Mouse (Mus musculus): ENCODE measurements at regions not wholly inside any gene's neighbourhood (a gene's known extent, or its start where the extent isn't known, plus 50 kb on each side); places are given as distances from the start of the nearest gene placed in this dataset.

DNA sequence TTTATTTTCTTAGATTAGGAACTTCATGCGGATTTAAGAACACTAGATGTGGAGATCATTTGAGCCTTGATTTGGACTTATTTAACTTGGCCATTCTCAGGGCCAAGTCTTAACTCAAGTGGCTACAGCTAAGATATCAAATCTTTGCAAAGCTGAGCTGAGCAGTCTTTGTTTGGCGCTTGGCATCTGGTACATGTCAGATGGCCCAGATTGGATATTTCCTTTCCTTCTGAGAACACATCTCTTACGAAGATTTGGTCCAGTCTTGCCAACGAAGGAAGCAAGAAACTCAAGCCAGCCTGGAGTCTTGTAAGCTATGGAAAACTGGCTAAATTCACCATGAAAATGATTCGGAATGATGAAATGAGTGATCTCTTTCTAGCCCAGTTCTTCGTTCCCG is 59.1 kb upstream of the Cdc42ep3 start:
- DNase-seq (ENCODE audit: low read depth), result no peak

GRCm38 (mm10) chr17:79417953-79418352 is 63.1 kb upstream of the Cdc42ep3 start:
- no peak for DNase-seq (ENCODE audit: low read depth)

DNA sequence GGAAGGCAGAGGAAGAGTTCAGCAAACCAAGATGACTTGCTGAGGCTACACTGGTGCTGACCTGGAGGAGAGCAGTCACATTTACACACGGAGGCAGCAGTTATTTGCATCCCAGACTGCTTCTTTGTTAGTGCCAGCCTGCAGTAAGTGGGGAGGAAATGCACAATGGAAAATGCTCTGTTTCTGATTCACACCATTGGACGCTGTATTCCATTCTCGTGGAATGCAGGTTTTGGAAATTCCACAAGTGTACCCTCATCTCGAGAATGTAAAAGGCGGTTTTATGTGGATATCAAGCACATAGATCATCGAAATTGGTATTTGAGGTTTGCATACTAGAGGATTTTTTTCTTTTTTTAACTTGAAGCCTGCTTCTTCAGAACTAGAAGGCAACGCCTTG is 66.7 kb upstream of the Cdc42ep3 start:
- no peak for DNase-seq (ENCODE audit: low read depth)

DNA sequence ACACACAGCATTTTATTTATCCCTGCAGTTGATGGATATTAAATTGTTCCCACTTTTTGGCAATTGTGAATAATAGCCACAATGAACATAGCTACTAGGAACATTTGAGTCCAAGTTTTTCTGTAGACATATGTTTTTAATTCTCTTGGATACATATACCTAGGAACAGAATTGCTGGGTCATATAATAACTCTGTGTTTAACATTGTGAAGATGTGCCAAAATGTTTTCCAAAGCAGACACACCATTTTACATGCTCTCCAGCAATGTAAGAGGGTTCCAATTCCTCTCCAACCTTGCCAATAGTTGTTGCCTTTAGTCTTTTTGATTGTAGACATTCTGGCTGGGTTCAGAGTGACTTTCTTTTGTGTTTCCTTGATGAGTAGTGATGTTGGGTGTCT is 84.3 kb upstream of the Cdc42ep3 start:
- no peak for DNase-seq (ENCODE audit: low read depth)

DNA sequence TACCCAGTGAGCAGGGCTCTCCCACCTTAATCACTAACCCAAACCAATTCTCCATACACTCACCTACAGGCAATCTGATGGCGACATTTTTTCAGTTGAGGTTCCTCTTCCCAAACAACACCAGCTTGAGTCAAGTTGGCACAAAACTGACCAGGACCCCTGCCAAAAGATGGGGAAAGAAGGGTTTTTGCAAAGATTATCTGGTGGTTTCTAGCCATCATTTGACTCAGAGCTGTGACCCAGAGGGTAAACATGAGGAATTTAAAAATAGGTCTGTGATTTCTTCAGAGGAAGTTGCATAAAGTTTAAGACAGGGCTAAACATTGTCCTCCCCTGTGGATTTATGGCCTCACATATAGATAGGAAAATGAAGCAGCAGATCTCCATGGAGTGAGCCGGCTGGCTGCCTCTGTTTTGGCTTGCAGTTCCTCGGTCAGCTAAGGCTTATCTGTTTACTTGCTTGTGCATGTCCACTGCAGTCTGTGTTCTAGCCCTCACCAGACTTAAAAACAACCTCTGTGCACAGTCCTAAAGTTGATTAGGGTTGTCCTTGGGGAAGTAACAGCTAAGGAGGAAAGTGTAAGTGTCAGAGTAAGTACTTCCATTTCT is 87.7 kb upstream of the Cdc42ep3 start:
- no peak for DNase-seq (ENCODE audit: low read depth)

DNA sequence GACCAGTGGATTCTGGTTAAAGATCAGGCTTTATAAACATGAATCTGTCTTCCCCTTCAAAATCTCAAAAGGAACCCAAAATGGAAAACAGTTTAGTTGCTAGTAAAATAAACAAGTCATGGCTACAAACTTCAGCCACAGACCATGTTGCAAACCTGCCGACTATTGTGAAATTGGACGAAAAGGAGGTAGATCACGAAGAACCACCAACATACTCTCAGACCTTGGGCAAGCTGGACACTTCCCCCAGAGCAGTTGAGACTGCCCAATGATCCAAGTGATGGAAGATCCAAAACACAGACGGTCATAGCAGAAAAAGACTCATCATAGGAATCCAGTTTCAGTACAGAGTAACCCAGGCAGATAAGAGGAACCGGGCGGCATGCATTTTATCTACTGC is 92.3 kb upstream of the Cdc42ep3 start:
- no peak for DNase-seq (ENCODE audit: low read depth)

DNA sequence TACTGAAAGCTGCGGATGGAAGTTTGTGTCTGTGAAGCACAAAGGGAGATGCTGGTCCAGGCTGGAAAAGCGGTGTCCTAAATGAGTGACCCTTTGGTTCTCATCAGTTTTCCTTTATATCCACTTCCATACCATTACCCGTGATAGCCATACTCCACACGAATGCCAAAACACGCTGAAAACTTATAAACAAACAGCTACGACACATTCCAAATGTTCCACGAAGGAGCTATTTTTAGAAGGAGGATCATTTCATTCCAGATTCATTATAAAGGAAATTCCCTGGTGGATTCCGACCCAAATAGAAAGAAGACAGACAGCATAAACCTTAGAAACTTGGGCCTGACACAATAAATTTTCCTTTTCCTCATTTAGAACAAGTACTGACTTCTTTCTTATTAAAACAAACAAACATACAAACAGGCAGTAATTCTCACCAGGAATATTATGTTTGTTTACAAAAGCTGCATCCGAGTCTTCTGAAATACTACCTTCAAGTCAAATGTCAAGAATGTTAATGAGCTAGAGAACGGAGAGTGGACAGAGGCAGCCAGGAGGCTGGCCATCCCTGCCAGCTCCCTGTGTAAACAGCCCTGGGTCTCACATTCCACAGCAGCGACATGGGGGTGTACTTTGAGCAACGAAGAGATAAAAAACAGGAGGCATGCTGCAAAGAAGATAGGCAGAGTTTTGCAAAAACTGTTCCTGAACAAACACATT is 96.4 kb upstream of the Cdc42ep3 start:
- DNase-seq (ENCODE audit: low read depth), result no peak

DNA sequence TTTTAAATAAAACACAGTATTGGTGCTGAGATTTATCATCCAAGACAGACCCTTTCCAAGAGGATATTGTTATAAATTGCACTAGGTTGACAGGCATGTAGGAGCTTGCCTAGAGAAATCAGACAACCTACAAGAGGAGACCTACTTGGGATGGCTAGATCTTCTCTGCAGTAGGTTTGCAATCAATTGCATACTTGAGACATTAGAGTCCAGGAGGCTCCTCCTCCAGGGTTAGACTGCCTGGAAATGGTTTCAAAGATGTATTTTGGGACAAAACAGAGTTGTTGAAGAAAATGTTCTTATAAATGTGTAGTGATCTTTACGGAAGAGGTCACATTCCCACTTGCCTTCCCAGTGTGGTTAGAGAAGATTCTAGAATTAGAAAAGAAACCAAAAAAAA is 98.9 kb upstream of the Cdc42ep3 start:
- no peak for DNase-seq (ENCODE audit: low read depth)

DNA sequence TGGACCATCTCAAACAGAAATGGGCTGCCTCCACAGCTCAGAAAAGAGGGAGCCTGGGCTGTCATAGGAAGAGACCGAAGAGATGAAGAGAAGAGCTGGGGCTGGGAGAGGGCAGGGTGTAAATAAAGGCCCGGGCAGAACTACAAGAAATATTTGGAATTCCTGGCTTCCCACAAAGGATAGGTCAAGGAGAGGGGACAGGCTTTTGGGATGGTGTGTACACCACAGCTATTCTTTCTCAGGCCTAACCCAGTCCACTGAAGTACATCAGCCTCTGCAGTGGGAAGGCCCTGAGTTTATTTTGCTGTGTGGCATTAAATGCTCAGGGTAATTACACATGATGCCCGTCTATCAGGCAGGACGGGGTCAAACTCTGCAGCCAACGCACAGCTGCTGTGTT is 99.6 kb upstream of the Cdc42ep3 start:
- DNase-seq (ENCODE audit: low read depth), result no peak

DNA sequence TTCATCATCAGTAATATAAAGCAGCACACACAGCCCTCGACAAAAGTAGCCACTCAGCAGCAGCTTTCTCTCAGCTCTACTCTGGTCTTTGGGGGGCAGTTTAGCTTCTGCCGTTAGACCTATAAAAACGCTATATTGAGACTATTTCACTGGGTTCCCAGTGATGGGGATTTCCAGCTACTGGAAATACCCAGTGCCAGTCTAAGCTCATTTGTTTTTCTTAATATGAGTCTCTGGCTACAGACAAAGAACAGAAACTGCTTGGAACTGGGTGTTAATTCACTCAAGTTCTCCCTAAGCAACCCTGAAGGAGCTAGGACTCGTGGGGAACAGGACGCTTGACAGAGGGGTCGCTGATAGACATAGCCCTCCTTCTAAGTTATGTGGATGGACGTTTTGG is 100.3 kb upstream of the Cdc42ep3 start:
- no peak for DNase-seq (ENCODE audit: low read depth)

DNA sequence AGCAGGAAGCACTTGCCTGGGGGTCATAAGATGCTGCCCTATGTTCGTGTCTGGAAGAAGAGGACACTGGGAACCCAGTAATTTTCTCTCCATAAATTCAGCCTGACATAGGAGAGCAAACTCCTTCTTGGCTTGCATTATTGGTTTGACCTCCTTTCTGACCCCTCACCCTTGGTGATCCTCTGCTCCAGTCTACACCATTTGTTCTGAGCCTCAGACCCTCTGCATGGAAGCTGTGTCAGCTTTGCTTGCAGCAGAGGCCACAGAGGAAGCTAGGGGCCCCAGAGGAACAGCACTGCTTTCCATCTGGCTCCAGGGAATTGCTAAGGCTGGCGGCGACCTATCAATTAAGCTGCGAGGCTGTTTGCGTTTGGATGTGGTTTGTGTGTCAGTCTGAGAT is 102.7 kb upstream of the Cdc42ep3 start:
- no peak for DNase-seq (ENCODE audit: low read depth)

DNA sequence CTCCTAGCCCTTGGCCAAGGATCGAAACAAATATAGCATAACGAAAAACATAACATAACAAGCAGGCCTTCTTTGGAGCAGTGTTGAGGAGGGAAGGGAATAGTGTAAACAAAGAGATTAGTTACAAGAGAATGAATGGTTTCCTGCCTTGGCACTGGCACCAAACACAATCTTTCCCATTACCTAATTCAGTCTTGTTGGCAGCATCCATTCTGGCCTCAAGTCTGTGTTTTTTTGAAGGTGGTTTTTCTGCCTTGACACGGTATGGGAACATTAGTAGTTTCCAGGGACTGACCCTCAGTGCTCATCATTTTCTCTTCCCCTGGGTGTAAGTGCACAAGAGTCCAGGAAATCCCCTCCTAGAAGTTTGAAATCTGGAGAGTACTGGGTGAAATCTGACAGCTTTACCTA is 106.8 kb upstream of the Cdc42ep3 start:
- no peak for DNase-seq (ENCODE audit: low read depth)

DNA sequence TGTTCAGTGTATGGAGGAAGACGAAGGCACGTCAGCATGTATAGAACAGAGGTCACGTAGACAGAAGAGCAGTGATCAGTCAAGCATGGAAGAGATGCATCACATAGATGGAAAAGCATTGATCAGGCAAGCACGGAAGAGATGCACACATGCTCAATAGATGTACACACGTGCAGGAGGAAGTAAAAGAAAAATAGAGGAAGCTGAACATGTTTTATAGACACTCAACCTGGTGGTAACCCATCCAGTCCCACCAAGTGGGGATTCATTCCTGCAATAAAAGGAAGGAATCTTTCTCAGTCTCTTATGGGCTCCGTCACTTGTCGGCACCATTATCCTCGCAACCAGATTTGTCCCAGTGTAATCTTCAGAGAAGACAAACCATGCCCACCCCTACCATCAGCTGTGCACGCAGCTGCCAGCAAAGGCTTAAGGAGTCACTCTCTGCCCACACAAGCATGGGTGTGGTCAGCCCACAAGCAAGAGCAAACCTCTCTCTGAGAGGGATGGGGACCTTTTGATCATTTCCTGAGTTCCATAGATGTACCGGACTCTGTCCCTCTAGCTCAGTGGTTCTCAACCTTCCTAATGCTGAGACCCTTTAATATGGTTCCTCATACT is 108.3 kb upstream of the Cdc42ep3 start:
- DNase-seq (ENCODE audit: low read depth), result no peak

DNA sequence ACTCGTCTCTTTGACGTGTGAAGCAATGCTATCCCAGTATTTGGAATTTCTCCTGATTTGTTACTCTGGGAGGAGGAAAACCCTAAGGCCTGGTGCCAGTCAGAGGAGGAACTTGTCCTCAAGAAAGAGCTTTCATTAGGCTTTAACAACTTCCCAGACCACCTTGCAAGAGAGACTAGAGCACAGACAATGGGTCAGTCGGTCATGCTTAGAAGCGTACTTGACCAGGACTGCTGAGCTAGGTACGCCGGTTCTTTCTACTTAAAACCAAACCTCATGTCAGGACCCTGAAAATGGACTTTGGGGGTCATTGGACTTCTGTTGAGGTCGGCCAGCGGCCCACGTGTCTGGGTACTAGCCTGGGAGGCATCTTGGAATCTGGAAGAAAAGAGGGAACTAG is 110.8 kb upstream of the Cdc42ep3 start:
- no peak for DNase-seq (ENCODE audit: low read depth)

DNA sequence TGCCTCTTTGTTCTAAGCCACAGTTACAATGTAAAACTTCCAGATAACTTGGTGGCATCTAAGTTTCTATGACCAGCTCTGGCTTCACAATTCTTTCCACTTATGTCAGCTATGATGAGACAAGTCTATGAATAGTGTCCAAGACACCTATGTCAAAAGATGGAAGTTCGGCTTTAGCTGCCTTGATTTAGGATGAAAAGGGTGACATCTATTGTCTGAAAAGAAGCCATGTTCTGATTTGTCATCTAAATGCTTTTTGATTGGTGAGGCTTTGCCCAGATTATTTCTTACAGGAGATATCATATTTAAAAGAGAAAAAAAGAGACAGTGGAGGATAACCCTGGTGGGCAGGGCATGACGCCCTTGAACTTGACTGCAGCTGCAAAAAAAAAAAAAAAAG is 116.7 kb upstream of the Cdc42ep3 start:
- DNase-seq (ENCODE audit: low read depth), result no peak

DNA sequence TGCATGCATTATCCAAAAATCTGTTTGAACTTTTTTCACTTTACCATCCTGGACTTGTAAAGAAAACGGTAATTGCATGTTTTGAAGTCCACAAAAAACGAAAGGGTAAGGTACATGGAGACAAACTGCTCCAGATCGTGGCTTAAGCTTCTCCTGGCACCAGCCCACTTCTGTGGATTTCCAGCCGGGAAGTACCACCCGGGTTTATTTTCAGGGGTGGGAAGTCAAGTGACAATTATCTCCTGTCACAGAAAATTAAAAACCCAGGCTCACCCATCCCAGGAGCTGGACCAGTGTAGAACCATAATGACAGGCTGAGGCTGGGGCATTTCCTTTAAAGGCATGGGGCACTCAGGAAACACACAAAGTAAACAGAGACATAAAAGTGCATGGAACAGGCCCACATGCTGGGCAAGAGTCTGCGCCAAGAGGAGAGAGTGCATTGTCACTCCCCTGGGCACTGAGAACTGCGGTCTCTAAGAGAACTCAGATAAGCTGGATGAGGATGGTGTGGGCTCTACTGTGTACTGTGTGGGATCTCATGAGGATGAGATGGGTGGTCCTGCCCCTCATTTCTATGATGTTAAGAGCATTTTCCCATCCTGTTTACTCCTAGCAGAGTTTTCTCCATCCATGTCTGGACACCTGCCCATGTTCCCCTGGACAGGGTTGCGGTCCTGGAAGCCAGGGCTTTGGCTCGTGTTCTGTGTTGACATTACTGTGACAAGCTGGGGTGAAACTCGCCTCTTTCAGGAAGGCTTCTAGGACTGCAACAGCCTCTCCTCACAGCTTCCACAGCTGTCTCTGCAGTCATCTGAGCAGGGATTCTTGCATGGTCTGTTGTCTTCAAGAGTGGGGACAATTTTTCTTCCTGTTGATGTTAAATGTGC is 117.5 kb upstream of the Cdc42ep3 start:
- DNase-seq (ENCODE audit: low read depth), result no peak

DNA sequence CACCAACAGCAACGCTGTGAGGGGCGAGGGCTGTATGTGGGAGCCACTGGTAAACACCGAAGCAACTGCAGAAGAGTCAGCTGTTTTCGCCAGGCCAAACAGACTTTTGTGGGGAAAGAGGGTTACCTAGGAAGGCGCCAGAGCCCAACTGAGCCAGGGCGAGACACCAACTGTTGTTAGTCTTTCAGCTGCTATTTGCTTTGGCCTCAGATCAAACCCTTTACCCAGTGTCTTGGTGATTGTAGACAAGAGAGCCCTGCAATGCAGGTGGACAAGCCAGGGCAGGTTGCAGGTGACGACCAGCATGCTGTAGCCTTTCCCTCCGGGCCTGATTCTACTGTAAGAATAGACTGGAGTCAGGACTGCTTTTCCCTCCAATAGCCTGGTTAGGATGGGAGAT is 121.8 kb upstream of the Cdc42ep3 start:
- no peak for DNase-seq (ENCODE audit: low read depth)

DNA sequence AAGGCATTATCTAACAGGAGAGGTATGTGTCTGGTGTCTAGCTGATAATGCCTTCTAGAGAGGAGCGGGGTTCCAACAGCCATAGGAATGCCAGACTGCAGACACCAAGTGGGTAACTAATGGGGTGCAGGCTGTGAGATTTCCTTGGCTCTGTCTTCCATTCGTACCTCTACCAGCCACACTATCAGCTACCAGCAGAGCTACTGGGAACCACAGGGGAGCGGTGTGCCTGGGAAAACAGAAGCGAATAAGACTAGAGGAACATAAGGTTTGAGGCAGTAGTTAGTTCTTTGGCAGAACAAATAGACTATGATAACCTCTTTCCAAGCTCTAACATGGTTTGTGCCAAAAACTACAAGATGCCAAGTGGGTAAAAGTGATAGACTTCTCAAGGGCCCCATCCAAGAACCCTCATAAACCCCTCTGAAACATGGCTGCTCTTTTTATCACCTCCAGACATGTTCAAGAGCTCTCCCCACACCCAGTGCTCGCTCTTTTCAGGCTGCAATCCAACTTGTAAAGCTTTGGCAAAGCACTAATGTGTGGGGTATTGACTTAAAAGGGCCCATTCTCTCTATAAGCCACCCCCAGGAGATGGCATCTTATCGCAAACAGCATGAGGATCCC is 126.3 kb upstream of the Cdc42ep3 start:
- DNase-seq (ENCODE audit: low read depth), result no peak

DNA sequence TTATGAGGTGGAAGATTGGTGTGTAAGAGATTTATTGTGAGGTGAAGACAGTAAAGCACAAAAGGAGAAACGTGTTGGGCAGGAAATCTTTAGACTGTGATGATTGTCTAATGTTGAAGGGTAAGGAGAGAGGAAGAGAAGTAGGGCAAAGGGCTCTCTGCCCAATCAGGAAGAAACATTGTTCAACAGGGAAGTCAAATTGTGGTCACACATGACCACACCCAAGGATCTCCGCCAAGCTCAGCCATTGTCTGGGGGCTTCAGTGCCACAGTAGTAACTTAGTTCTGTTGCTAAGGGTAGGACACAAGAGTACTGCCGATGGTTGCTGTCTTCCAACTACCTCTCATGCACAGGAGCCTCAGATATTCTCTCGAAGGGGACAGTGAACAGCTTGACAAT is 127.0 kb upstream of the Cdc42ep3 start:
- DNase-seq (ENCODE audit: low read depth), result no peak

- DNase-seq (ENCODE audit: low read depth), result peak; percentile 7
These were observed 126.4 kb upstream of the Rmdn2 start for GRCm38 (mm10) chr17:79485239-79485638.

- DNase-seq (ENCODE audit: low read depth), result no peak
These were observed 122.4 kb upstream of the Rmdn2 start for GRCm38 (mm10) chr17:79489306-79489705.

DNA sequence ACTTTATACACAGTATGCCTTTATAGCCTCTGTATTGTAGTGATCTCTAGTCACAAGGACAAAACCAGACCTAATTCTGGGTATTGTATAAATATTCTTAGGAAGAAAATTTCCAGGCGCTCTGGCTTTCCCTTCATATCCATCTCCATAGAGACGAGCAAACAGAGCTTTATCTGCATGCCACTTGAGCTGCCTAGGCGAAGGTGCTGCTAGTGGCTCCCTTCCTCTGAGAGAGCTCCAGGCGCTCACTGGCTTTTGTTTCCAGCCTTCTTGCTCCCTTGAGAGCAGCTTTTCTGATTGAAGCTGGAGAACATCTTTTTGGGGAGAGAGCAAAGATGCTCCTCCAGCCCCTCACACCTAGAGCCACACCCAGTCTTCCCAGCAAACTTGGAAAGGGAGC is 114.0 kb upstream of the Rmdn2 start:
- DNase-seq (ENCODE audit: low read depth), result no peak

Data from c-Kit-positive CD71-negative TER-119-negative erythroid progenitor cells, embryonic 14.5 days (primary cell).